Mouse (Mus musculus): ENCODE measurements around the gene Ccdc97. TPM values are rescaled to one million over a fixed set of nuclear protein-coding genes. Genes with fewer than 3 reads are reported as not detected.
A peak's percentile ranks its signal among the peaks of the same experiment; 100 is the strongest.

Gene Ccdc97
- 100 to 1,000 TPM in 1 of 26 experiments, 10 to 100 TPM in 25; 24.7 to 122 (median 61.4) TPM for total RNA-seq (2018; cell fraction: chromatin; rRNA removed)
- 10 to 100 TPM; 20.2 to 48.3 (median 37.1) TPM for total RNA-seq (2018; cell fraction: cytosol; rRNA removed)
- 10 to 100 TPM; 25.6 to 91.8 (median 48.4) TPM for total RNA-seq (2018; cell fraction: nucleus; rRNA removed)
- 21.9 to 33.1 TPM (median 32.9 TPM) in 3 replicates for polyA plus RNA-seq (2018)

DNA sequence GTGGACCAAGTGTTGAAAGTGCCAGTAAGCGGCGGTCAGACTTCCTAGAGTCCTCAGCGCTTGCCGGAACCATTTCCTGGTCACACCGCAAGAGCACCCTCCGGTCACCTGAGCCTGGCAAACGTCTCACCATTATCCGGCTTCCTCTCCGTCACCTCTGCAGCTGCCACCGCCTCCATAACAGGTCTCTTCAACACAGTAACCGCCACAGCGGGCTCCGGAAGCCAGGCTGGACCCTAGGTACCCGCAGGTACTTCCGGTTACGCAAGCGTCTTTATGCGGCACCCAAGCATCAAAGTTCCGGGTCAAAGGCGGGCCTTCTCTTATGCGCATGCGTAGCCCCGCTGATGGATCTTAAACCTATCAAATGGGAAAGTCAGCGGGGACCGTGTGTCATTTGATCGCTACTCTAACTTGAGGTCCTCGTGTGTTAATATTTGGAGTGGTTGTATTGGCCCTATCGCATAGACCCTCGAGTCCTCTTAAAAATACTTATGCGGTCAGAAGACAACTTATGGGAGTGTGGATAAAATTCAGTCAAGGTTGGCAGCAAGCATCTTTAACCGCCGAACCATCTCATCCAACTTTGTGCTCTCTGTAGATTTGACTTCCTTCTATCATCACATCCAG is at the start of gene Ccdc97:
Gene Ccdc97, minus strand, starts transcription at position 301 of the 630 bp plus-strand sequence.
- peaks cover 45% of the 10 kb centered on the region for H3K79me2 ChIP-seq (ENCODE audit: inconsistent target)
- H3K4me3 ChIP-seq (ENCODE audit: inconsistent target): peak within 1 kb of the TSS; percentile 86
- H3K36me3 ChIP-seq (ENCODE audit: inconsistent target): peaks cover 31% of the 10 kb centered on the region
- peak within 1 kb of the TSS; percentile 90 for H3K27ac ChIP-seq
- 0% methylated on average over 32 of the region's 32 CpGs for WGBS (ENCODE audit: missing documents)

- WGBS (ENCODE audit: missing documents): 98% methylated on average over 5 of the region's 5 CpGs
- Histone ChIP-seq H3K27ac (no peak overlapping the region), H3K36me3 (ENCODE audit: inconsistent target) (peaks cover 33% of the 10 kb centered on the region)
These were observed 49.3 kb upstream of the Ccdc97 start for GRCm38 (mm10) chr7:25768229-25768628.

DNA sequence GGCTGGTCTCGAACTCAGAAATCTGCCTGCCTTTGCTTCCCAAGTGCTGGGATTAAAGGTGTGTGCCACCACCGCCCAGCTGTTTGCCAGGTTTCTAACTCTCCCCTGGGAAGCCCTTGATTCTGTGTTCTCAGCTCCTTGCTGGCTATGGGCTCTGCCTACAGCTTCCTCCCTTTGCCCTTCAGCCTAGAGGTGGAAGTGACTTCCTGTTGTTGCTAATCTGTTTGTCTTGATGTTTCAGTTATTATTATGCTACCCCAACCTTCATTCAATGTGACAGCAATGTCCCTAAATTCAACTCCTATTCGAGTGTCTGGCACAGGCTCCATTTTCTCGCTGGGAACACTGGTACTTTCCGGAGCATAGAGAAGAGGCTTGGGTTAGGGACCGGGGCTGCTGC is 47.2 kb upstream of the Ccdc97 start:
- WGBS (ENCODE audit: missing documents): 76% methylated on average over 4 of the region's 6 CpGs
- peaks cover 31% of the 10 kb centered on the region for H3K36me3 ChIP-seq (ENCODE audit: inconsistent target)
- H3K79me2 ChIP-seq (ENCODE audit: inconsistent target): no peaks in the 10 kb centered on the region
- H3K4me3 ChIP-seq (ENCODE audit: inconsistent target): no peak overlapping the region
- H3K27ac ChIP-seq: no peak overlapping the region

More at GRCm38 (mm10) chr7:25768229-25768628, 49.3 kb upstream of the Ccdc97 start:
- H3K4me3 ChIP-seq (ENCODE audit: inconsistent target): no peak overlapping the region
- no peaks in the 10 kb centered on the region for H3K79me2 ChIP-seq (ENCODE audit: inconsistent target)

DNA sequence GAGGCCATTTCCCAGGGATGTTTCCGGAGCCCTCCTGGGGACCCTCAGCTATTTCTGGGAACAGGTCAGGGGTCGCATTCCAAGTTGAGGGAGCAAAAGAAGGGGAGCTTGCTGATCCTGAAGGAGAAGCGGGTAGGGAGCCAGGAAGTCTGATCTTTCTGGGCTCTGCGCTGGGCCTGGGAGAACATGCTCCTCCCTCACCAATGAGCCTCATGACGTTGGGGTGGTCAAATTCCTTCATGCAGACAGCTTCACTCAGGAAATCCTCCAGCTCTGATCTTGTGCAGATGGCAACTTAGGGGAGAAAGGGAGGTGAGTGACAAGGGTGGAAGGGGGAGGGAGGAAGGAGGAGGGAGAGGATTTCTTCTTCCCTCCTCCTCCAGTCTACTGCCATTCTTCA is 45.3 kb upstream of the Ccdc97 start:
- Histone ChIP-seq H3K36me3 (ENCODE audit: inconsistent target) (peaks cover 30% of the 10 kb centered on the region), H3K4me3 (ENCODE audit: inconsistent target) (no peak overlapping the region), H3K27ac (no peak overlapping the region), H3K79me2 (ENCODE audit: inconsistent target) (no peaks in the 10 kb centered on the region)
- WGBS (ENCODE audit: missing documents): 68% methylated on average over 4 of the region's 5 CpGs

DNA sequence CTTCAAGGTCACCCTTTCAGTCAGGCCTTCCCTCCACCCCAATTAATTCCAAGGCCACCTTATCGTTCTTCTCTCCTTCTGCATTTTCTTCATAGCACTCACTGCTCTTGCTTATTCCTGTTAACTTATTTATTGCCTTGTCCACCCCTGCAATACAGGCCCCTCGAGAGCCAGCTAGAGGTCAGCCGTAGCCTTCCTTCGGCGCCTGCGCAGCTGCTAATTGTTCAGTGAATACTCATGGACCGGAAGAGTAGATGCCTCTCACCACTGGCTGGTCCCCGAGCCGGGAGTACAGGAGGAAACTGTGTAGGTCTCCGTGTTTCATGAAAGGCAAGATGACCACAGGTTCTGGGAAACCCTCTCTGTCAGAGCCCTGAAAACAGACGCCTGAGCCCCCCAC is 44.8 kb upstream of the Ccdc97 start:
- Histone ChIP-seq H3K4me3 (ENCODE audit: inconsistent target) (no peak overlapping the region), H3K27ac (no peak overlapping the region), H3K36me3 (ENCODE audit: inconsistent target) (peaks cover 29% of the 10 kb centered on the region), H3K79me2 (ENCODE audit: inconsistent target) (no peaks in the 10 kb centered on the region)
- WGBS (ENCODE audit: missing documents): 80% methylated on average over 11 of the region's 11 CpGs

GRCm38 (mm10) chr7:25761354-25761753 is 42.5 kb upstream of the Ccdc97 start:
- H3K79me2 ChIP-seq (ENCODE audit: inconsistent target): no peaks in the 10 kb centered on the region
- WGBS (ENCODE audit: missing documents): 77% methylated on average over 10 of the region's 10 CpGs
- no peak overlapping the region for H3K4me3 ChIP-seq (ENCODE audit: inconsistent target)
- H3K27ac ChIP-seq: no peak overlapping the region
- peaks cover 27% of the 10 kb centered on the region for H3K36me3 ChIP-seq (ENCODE audit: inconsistent target)

DNA sequence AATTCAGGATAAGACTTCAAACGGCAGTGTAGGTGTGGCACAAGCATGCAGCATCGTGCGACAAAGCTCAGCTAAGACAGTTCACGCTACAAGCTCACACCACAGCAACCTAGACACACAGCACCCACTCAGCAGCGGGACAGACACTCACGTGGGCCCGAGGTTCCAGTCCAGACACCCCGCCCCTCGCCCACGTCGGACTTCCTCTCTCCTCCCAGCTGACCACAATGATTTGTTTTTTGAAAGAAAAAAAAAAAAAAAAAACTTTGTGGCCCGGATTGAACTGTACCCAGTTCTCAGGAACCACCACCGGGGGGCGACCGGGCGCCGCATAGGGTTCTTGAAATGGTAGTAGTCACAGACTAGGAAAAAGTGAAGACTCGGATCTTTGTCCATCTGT is 37.1 kb upstream of the Ccdc97 start:
- WGBS (ENCODE audit: missing documents): under 1% methylated on average over 18 of the region's 18 CpGs

GRCm38 (mm10) chr7:25755468-25755833 is 36.6 kb upstream of the Ccdc97 start:
- Histone ChIP-seq H3K79me2 (ENCODE audit: inconsistent target) (peaks cover 37% of the 10 kb centered on the region), H3K27ac (peak overlapping the region; percentile 94), H3K36me3 (ENCODE audit: inconsistent target) (peaks cover 18% of the 10 kb centered on the region), H3K4me3 (ENCODE audit: inconsistent target) (peak overlapping the region; percentile 48)
- WGBS (ENCODE audit: missing documents): 0% methylated on average over 15 of the region's 15 CpGs

More for the DNA sequence above, 37.1 kb upstream of the Ccdc97 start:
- H3K79me2 ChIP-seq (ENCODE audit: inconsistent target): peaks cover 31% of the 10 kb centered on the region
- H3K4me3 ChIP-seq (ENCODE audit: inconsistent target): peak overlapping the region; percentile 48
- H3K27ac ChIP-seq: peak overlapping the region; percentile 94
- H3K36me3 ChIP-seq (ENCODE audit: inconsistent target): peaks cover 14% of the 10 kb centered on the region

- Histone ChIP-seq H3K36me3 (ENCODE audit: inconsistent target) (peaks cover 18% of the 10 kb centered on the region; the same call in 1 of the 2 replicates), H3K79me2 (ENCODE audit: inconsistent target) (peaks cover 42% of the 10 kb centered on the region), H3K4me3 (ENCODE audit: inconsistent target) (peak within 1 kb of the TSS; percentile 84), H3K27ac (peak within 1 kb of the TSS; percentile 94)
- WGBS (ENCODE audit: missing documents): under 1% methylated on average over 51 of the region's 55 CpGs
These were observed 36.0 kb upstream of the Ccdc97 start, which contains the start of gene Hnrnpul1 for GRCm38 (mm10) chr7:25754738-25755467. Gene Hnrnpul1 (minus strand): TSS chr7:25754757.

GRCm38 (mm10) chr7:25754439-25754737 is 35.5 kb upstream of the Ccdc97 start:
- peaks cover 24% of the 10 kb centered on the region; the same call in 1 of the 2 replicates for H3K36me3 ChIP-seq (ENCODE audit: inconsistent target)
- H3K27ac ChIP-seq: peak overlapping the region; percentile 68
- peaks cover 48% of the 10 kb centered on the region for H3K79me2 ChIP-seq (ENCODE audit: inconsistent target)
- H3K4me3 ChIP-seq (ENCODE audit: inconsistent target): peak overlapping the region; percentile 84; the same call in 1 of the 2 replicates
- WGBS (ENCODE audit: missing documents): under 1% methylated on average over 30 of the region's 30 CpGs

GRCm38 (mm10) chr7:25753643-25754438 is 35.0 kb upstream of the Ccdc97 start:
- Histone ChIP-seq H3K36me3 (ENCODE audit: inconsistent target) (peaks cover 29% of the 10 kb centered on the region; the same call in 1 of the 2 replicates), H3K79me2 (ENCODE audit: inconsistent target) (peaks cover 53% of the 10 kb centered on the region), H3K4me3 (ENCODE audit: inconsistent target) (peak overlapping the region; percentile 84), H3K27ac (peak overlapping the region; percentile 68)
- under 1% methylated on average over 43 of the region's 46 CpGs for WGBS (ENCODE audit: missing documents)

- Histone ChIP-seq H3K4me3 (ENCODE audit: inconsistent target) (peak overlapping the region; percentile 84), H3K27ac (peak overlapping the region; percentile 68), H3K79me2 (ENCODE audit: inconsistent target) (peaks cover 61% of the 10 kb centered on the region), H3K36me3 (ENCODE audit: inconsistent target) (peaks cover 31% of the 10 kb centered on the region; the same call in 1 of the 2 replicates)
These were observed 34.2 kb upstream of the Ccdc97 start for GRCm38 (mm10) chr7:25753076-25753475.

GRCm38 (mm10) chr7:25746844-25747243 is 28.0 kb upstream of the Ccdc97 start:
- H3K79me2 ChIP-seq (ENCODE audit: inconsistent target): peaks cover 72% of the 10 kb centered on the region
- no peak overlapping the region for H3K27ac ChIP-seq
- peaks cover 94% of the 10 kb centered on the region for H3K36me3 ChIP-seq (ENCODE audit: inconsistent target)
- WGBS (ENCODE audit: missing documents): 87% methylated on average over 3 of the region's 3 CpGs
- no peak overlapping the region for H3K4me3 ChIP-seq (ENCODE audit: inconsistent target)

- Histone ChIP-seq H3K27ac (no peak overlapping the region), H3K36me3 (ENCODE audit: inconsistent target) (peaks cover 78% of the 10 kb centered on the region), H3K79me2 (ENCODE audit: inconsistent target) (peaks cover 59% of the 10 kb centered on the region), H3K4me3 (ENCODE audit: inconsistent target) (no peak overlapping the region)
- WGBS (ENCODE audit: missing documents): 83% methylated on average over 3 of the region's 3 CpGs
These were observed 19.4 kb upstream of the Ccdc97 start for GRCm38 (mm10) chr7:25738277-25738676.
